Mouse (Mus musculus) kidney, postnatal 36 days (tissue): ENCODE data around the gene Adk.
"Not testable (repeated sequence)": the region's sequence is repeated elsewhere in the genome, so short reads cannot be mapped to it uniquely, and the experiment has no call there.

Experiments
- DNase-seq, 2 experiments: peaks; one replicate each; pipeline ENCODE4 v3.0.0; 2021 to 2022; ENCODE audit warnings: mixed read lengths in 2 of 2

The Adk gene

GRCm38 (mm10) chr14:21440526-21440925 lies 388.2 kb downstream of the Adk start:
- DNase-seq = no peak

- peak; percentile 4 to 39 for DNase-seq
These were observed 389.6 kb downstream of the Adk start for GRCm38 (mm10) chr14:21441772-21442533.

GRCm38 (mm10) chr14:21452581-21452980 lies 400.2 kb downstream of the Adk start:
- DNase-seq = no peak

DNA sequence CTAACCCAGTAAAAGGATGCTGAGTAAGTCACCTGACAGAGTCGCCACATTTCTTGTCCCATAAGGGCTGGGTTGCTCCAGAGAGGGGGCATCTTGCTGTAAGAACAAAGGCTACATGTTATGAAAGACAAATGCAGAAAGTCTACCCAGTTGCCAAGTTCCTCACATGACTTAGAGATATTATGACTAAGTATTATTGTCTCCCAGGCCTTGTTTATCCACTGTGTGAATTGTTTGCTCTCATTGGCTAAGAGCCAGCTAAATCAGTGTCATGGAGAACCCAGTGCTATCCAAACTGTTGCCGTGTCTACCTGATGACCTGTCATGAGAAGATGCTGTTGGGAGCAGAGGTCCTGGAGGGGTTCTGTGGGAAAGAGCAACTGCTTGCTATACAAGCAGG lies 401.5 kb downstream of the Adk start:
- DNase-seq = no peak

DNA sequence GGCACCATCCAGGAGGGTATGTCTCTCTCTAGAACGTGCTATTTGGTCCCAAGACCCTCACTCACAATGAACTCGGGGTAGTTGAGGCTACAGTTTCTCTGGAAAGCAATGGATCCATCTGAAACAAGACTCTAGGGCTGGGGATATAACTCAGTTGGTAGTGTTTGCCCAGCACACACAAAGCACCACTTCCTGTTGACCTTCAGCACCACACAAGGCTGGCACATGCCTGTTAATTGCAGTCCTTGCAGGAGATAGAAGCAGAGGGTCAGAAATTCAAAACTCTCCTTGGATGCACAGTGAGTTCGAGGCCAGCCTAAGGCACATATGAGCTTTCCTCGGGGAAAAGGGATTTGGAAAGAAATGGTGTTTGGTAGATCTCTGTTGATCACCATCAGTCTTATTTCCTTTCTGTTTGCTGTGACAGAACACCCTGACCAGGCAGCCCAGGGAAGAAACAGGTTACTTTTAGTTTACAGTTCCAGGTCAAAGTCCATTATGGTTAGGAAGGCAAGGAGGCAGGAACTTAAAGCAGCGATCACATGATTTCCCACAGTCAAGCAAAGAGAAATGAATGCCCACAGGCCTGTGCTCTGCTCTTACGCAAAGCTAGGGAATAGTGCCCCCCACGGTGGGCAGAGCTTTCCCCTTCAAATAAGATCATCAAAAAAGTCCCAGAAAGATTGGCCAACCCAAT lies 403.4 kb downstream of the Adk start:
- DNase-seq = peak in 1 of 2 experiments; percentile 14

DNA sequence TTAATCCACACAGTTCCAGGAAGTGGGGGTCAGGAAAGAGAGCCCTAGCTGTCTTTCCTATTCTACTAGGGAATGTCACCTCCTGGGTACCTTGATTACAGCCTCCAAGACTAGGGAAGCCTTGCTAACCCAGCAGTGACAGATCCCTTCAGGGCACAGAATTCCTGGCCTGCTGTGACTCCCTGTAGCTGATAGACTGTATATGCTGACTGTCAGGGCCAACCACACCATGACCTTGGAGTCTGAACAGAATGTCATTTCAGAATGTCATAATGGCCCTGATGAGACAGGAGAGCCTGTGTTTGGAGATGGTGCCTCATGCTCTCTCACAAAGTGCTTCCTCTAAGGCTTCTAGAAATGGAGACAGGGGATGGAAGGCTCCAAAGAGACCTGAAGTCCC lies 404.2 kb downstream of the Adk start:
- DNase-seq = no peak

DNA sequence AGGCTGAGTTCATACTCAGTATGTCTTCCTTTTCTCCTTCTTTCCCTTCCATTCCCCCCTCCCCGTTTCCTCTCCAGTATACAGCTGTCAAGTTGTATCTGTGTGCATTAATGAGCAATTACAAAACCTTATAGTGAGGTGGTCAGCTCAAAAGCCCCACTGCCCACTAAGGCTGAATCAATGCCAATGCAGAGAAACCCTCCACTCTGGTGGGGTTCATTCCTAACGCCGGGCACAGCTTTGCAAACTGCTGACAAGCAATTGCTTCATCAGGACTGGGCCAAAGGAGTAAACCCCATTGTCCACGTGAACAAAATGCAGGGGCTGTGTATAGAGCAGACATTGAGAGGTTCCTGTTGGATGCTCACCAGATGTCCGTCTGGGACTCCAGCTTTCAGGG lies 405.5 kb downstream of the Adk start:
- DNase-seq = no peak

DNA sequence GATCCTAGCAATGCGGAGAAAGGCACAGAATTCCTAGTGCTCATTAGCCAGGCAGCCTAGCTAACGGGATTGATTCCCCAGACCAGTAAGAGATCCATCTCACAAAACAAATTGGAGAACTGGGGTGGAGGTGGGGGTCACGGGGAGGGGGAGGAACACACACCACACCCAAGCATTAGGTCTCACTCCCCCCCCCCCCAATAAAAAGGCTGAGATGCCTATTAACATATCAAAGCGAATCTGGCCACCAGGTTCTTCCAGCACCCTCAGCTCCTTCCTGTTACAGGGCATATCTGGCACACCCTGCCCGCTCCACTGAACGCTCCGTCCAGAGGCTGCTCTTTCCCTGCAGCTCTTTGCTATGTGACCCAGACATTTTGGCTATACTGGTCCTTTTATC lies 406.3 kb downstream of the Adk start:
- DNase-seq = no peak

- DNase-seq = no peak
These were observed 406.8 kb downstream of the Adk start for GRCm38 (mm10) chr14:21459163-21459562.

- DNase-seq = no peak
These were observed 410.0 kb downstream of the Adk start for GRCm38 (mm10) chr14:21462398-21462797.

- DNase-seq = no peak
These were observed 410.8 kb downstream of the Adk start for GRCm38 (mm10) chr14:21463117-21463712.

- DNase-seq = no peak
These were observed 418.0 kb downstream of the Adk start for GRCm38 (mm10) chr14:21470386-21470785.

DNA sequence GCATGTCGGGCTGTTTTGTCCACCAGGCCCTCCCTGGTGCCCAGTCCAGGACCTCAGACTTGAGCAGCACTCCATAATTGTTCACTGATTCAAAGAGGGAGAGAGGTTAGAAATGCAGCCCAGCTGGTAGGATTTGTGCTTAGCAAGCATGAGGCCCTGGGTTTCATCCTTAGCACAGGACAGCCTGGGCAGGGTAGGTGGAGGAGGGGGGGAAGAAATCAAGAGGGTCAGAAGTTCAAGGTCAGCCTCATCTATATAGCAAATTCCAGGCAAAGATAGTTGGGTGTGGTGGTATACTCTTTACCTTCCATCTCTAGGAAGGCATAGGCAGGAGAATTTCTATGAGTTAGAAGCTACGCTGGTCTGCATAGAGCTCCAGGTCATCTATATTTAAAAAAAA lies 419.6 kb downstream of the Adk start:
- DNase-seq = no peak

GRCm38 (mm10) chr14:21474593-21475132 lies 422.3 kb downstream of the Adk start:
- DNase-seq = not testable (repeated sequence)

DNA sequence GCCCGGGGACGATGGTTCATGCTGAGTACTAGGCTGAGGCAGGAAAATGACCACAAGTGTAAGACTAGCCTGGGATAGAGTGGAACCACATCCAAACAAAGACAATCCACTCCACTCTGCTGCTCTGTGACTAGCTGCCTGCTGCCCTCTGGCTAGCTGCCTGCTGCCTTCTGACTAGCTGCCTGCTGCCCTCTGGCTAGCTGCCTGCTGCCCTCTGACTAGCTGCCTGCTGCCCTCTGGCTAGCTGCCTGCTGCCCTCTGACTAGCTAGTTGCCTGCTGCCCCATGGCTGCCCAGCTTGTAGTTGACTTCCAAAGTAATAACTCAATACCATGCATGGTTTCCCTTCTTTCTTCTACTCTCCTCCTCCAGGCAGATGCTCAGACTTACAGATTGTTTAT lies 424.8 kb downstream of the Adk start:
- peak; percentile 51 to 73 for DNase-seq

GRCm38 (mm10) chr14:21479566-21479965 lies 427.2 kb downstream of the Adk start:
- no peak for DNase-seq

GRCm38 (mm10) chr14:21480191-21480590 lies 427.8 kb downstream of the Adk start:
- DNase-seq = no peak

GRCm38 (mm10) chr14:21481231-21481630 lies 428.9 kb downstream of the Adk start, which contains the start of gene Kat6b:
Gene Kat6b, plus strand, starts transcription at chr14:21481434.
- DNase-seq = no peak

DNA sequence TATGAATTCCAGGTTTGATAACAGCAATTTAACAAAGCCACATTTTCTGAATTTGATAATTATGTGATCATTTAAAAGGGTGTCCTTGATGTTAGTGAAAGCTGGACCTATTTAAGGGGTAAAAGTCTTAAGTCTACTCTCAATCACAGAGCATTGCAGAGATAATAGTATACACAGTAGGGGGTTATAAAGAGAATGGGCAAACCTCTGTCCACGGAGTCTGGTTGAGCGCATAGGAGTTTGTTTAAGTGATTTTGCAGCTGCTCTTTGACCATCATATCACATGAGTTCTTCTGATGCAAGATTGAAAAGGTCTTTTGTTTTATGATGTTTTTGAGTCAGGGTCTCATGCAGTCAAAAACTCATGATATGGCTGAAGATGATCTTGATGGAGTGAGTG lies 431.8 kb downstream of the Adk start:
- DNase-seq = no peak

DNA sequence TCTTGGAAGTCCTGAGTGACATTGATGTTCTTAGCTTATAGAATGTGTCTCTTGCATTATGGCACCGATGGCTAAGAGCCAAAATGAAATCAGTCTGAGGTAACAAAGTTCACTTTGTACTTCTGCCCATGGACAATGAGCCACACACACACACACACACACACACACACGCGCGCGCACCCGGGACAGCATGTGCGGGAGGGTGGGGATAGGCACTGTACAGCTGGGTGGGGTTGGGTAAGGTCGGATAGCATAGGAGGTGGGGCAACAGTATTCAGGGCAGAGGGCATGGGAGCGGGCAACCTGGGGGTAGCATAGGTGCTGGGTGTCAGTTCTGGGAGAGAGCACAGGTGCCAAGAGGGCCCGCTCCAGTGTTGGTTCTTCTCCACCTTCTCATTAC lies 432.3 kb downstream of the Adk start:
- no peak for DNase-seq

GRCm38 (mm10) chr14:21485961-21486520 lies 433.7 kb downstream of the Adk start:
- no peak for DNase-seq

DNA sequence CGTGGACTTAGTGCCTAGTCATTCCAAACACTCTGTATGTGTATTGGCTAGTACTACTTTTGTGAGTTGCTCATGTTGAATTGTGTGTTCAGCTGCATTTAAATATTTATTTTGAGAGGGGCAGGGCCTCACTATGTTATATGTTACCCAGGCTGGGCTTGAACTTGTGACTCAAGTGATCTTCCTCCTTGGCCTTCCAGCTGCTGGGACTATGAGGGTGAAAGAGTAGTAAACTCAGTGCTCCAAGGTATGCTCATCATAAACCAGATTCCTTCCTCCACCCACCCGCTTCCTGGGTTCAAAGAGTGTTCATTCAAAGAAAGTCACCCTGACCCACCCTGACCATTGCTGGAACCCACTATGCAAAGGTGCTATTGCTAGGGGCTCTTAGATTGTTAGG lies 434.8 kb downstream of the Adk start:
- not testable (repeated sequence) for DNase-seq

DNA sequence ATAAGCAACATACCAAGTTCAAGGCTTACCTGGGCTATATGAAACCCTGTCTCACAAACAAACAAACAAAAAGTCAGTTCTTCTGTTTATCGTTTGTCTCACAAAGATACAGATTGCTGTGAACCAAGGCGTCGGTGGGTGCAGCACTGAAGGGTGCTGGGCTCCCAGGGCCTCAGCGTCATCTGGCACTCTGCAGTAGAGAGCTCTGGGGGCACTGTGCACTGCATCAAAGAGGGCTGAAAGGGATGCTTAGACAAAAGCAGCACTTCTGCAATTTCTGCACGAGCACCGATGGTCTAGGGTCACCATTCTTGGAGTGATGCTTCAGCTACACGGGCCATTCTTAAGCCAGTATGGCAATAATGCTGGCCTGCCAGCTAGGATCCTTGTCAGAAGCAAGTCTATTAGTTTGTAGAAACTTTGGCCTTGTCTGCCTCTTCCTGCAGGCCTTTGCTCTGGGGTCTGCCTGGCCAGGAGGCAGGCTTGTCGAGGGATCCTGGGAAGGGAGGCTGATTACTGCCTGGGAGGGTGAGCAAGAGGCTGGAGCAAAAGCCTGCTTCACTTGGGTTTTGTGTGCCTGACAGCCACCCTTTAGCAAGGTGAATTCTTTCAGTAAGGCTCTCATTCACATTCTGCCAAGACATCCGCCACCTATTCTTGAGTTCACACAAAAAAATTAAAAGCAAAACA lies 436.2 kb downstream of the Adk start:
- DNase-seq = not testable (repeated sequence)
